ENCODE assay signal across 8 mouse cellular contexts in the genomic region with DNA sequence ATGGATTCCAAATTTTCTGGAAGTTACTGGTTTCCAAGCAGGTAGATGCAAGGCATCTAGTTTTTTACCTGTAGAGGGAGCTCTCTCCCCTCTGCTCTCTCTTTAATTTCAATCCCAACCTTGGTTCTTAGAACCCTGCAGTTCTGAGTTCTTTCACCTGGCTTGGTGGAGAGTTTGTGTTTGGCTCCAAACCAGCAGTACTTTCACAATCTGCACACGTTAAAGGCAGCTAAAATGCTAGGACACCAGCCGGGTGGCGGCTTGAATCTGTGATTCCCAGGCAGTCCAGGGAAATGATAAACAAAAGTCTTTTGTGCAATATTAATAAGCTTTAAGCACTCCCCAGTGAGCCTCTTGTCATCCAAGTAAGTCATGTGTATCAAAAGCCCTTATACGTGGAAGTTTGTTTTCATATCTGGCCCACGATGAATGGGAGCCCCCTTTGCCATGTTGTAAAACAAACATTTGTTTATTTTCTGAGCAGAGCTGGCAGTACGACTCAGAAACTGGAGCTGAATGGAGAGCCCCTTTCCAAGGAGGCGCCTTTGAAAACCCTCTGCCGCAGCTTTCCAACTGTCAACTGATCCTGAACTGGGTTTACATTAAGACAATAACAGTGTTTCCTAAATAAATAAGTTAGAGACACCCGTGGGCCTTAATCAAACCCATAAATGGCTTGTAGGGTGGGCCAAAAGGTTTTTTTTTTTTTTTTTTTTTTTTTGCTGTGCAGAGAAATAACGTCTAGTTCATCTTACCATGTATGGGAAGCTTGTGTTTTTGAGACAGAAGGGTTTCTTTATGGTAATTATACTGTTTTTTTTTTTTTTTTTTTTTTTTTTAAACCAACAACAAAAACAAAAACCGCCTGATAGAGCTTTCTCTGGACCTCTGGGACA.
A peak's percentile ranks its signal among the peaks of the same experiment; 100 is the strongest.
DNase-seq lines count a peak whose midpoint lies in the region; ATAC-seq lines count a peak whose summit lies in the region.

No protein-coding gene starts in this region.

- H3K9me3 ChIP-seq in heart, embryonic 13.5 days: no peaks in the 10 kb centered on the region
- no peaks in the 10 kb centered on the region for H3K9me3 ChIP-seq in midbrain, embryonic 10.5 days (replicated peaks)

- DNase-seq in right cerebral cortex, adult 2 months (ENCODE audit: low spot score in 2 of 2): peak; percentile 9 to 27
- no peak for DNase-seq in right cerebral cortex, postnatal 14 days
- DNase-seq in kidney, postnatal 36 days: peak; percentile 20 to 31
- DNase-seq in midbrain, embryonic 10.5 days (ENCODE audit: low spot score): peak; percentile 15
- DNase-seq in adrenal gland, postnatal 4 days (ENCODE audit: low spot score in 2 of 2): no peak

- peak overlapping the region; percentile 34 for H3K4me3 ChIP-seq in heart, embryonic 13.5 days
- H3K4me3 ChIP-seq in midbrain, embryonic 10.5 days: no peak overlapping the region

- 0 out of 2 replicates have a peak, but pooled peaks cover 5% of the 10 kb centered on the region for H3K4me1 ChIP-seq in heart, embryonic 13.5 days
- peaks cover 14% of the 10 kb centered on the region for H3K4me1 ChIP-seq in midbrain, embryonic 10.5 days

- no peaks in the 10 kb centered on the region for H3K36me3 ChIP-seq in heart, embryonic 13.5 days
- no peaks in the 10 kb centered on the region for H3K36me3 ChIP-seq in midbrain, embryonic 10.5 days

- peak overlapping the region; percentile 61 for H3K4me2 ChIP-seq in heart, embryonic 13.5 days

- 0 out of 2 replicates have a peak overlapping the region, but pooled peaks have one; percentile 21 for H3K9ac ChIP-seq in heart, embryonic 13.5 days

- WGBS in heart, embryonic 13.5 days: 27% methylated on average over 11 of the region's 11 CpGs
- 19% methylated on average over 11 of the region's 11 CpGs for WGBS in midbrain, embryonic 10.5 days

- H3K27me3 ChIP-seq in heart, embryonic 13.5 days (replicated peaks): no peaks in the 10 kb centered on the region
- no peaks in the 10 kb centered on the region; the same call in 1 of the 2 replicates for H3K27me3 ChIP-seq in midbrain, embryonic 10.5 days (ENCODE audit: low read depth, poor library complexity, severe bottlenecking)

- ATAC-seq in common myeloid progenitor, adult 5-6 weeks (replicated peaks; ENCODE audit: low read depth, poor library complexity, severe bottlenecking): peak; percentile 76
- no peak for ATAC-seq in heart, embryonic 13.5 days (ENCODE audit: extremely low read depth, insufficient number of reproducible peaks, low FRiP score, low TSS enrichment)
- no peak for ATAC-seq in erythroid progenitor cell, adult 5-6 weeks (replicated peaks; ENCODE audit: low FRiP score, poor library complexity, severe bottlenecking)

- peak overlapping the region; percentile 39 for H3K27ac ChIP-seq in heart, embryonic 13.5 days (replicated peaks)
- peak overlapping the region; percentile 59; the same call in 1 of the 2 replicates for H3K27ac ChIP-seq in midbrain, embryonic 10.5 days (replicated peaks)

Comparison
In these comparisons a context has a peak if more than half of its experiments do, and no peak if none do; other contexts are left out.
1. DNase-seq: peak in right cerebral cortex, adult 2 months (2 of 2), kidney, postnatal 36 days (2 of 2) and midbrain, embryonic 10.5 days (single experiment); none in right cerebral cortex, postnatal 14 days (single experiment) and adrenal gland, postnatal 4 days (0 of 2).